Mouse (Mus musculus) erythroblast, embryonic 14.5 days (primary cell): Measurements from ENCODE around the gene 2810408A11Rik. TPM values are rescaled to one million over a fixed set of nuclear protein-coding genes. Genes with fewer than 3 reads are reported as not detected.

Experiments used
- H3K27me3 ChIP-seq: 2 replicates; pipeline ENCODE4 v1.6.1; 2012; ENCODE audit warnings: inconsistent platforms; ENCODE audit not compliant: control insufficient read depth
- H3K36me3 ChIP-seq: 2 replicates; pipeline ENCODE4 v1.6.1; 2012; ENCODE audit warnings: mild to moderate bottlenecking, inconsistent platforms; ENCODE audit not compliant: control insufficient read depth
- H3K4me1 ChIP-seq: 2 replicates; pipeline ENCODE4 v1.6.1; 2012; ENCODE audit warnings: inconsistent platforms; ENCODE audit not compliant: control insufficient read depth
- H3K4me3 ChIP-seq: replicated peaks from 2 replicates; pipeline ENCODE3; 2012; ENCODE audit warnings: moderate library complexity, mild to moderate bottlenecking, inconsistent platforms
- H3K9me3 ChIP-seq: 2 replicates; pipeline ENCODE4 v1.6.1; 2012; ENCODE audit warnings: low read length, inconsistent platforms, mixed read lengths; ENCODE audit not compliant: control insufficient read depth
- GATA1 ChIP-seq: IDR thresholded peaks from 2 replicates; pipeline ENCODE4 v1.6.1; 2012; ENCODE audit warnings: low read length, inconsistent platforms, mixed read lengths
- TAL1 ChIP-seq: IDR thresholded peaks from 3 replicates; pipeline ENCODE4 v1.6.1; 2012; ENCODE audit warnings: low read length, inconsistent platforms, mixed read lengths
- polyA plus RNA-seq: library from polyadenylated mRNA; stranded (reverse); fragments of >175 nt; gene quantifications from 2 replicates; pipeline ENCODE4 v1.2.3, GENCODE M21; 2012

2810408A11Rik gene
- polyA plus RNA-seq, 1 experiment, result 0.14 TPM

GRCm38 (mm10) chr11:69886907-69887635 lies 13.7 kb downstream of the 2810408A11Rik start:
- H3K36me3 ChIP-seq, result no peaks in the 10 kb centered on the region
- H3K4me3 ChIP-seq, result peak overlapping the region; percentile 15
- H3K9me3 ChIP-seq, result no peaks in the 10 kb centered on the region
- no peak for TF ChIP-seq TAL1
- no peak for TF ChIP-seq GATA1
- peaks cover 69% of the 10 kb centered on the region for H3K4me1 ChIP-seq
- peaks cover 2% of the 10 kb centered on the region; the same call in 1 of the 2 replicates for H3K27me3 ChIP-seq

GRCm38 (mm10) chr11:69884663-69885062 lies 16.1 kb downstream of the 2810408A11Rik start:
- H3K4me1 ChIP-seq, result peaks cover 82% of the 10 kb centered on the region
- H3K4me3 ChIP-seq, result no peak overlapping the region
- H3K9me3 ChIP-seq, result no peaks in the 10 kb centered on the region
- H3K27me3 ChIP-seq, result peaks cover 13% of the 10 kb centered on the region
- TF ChIP-seq GATA1 (no peak), TAL1 (no peak)
- H3K36me3 ChIP-seq, result no peaks in the 10 kb centered on the region

GRCm38 (mm10) chr11:69884240-69884639 lies 16.5 kb downstream of the 2810408A11Rik start:
- H3K36me3 ChIP-seq, result no peaks in the 10 kb centered on the region
- TF ChIP-seq TAL1 (no peak), GATA1 (no peak)
- H3K4me3 ChIP-seq, result no peak overlapping the region
- H3K9me3 ChIP-seq, result no peaks in the 10 kb centered on the region
- peaks cover 83% of the 10 kb centered on the region for H3K4me1 ChIP-seq
- H3K27me3 ChIP-seq, result peaks cover 13% of the 10 kb centered on the region

- no peak overlapping the region for H3K4me3 ChIP-seq
- peaks cover 13% of the 10 kb centered on the region for H3K27me3 ChIP-seq
- H3K9me3 ChIP-seq, result no peaks in the 10 kb centered on the region
- H3K4me1 ChIP-seq, result peaks cover 87% of the 10 kb centered on the region
- H3K36me3 ChIP-seq, result no peaks in the 10 kb centered on the region
- TF ChIP-seq TAL1 (no peak), GATA1 (no peak)
These were observed 17.1 kb downstream of the 2810408A11Rik start for GRCm38 (mm10) chr11:69883527-69884151.

- no peaks in the 10 kb centered on the region for H3K36me3 ChIP-seq
- TF ChIP-seq TAL1 (no peak), GATA1 (no peak)
- H3K4me3 ChIP-seq, result no peak overlapping the region
- H3K4me1 ChIP-seq, result peaks cover 91% of the 10 kb centered on the region
- no peaks in the 10 kb centered on the region for H3K9me3 ChIP-seq
- H3K27me3 ChIP-seq, result peaks cover 13% of the 10 kb centered on the region
These were observed 17.7 kb downstream of the 2810408A11Rik start for GRCm38 (mm10) chr11:69883066-69883465.

- TF ChIP-seq GATA1, result no peak
- H3K27me3 ChIP-seq, result peaks cover 13% of the 10 kb centered on the region
- peak overlapping the region; percentile 66 for H3K4me3 ChIP-seq
- no peaks in the 10 kb centered on the region for H3K36me3 ChIP-seq
- peaks cover 91% of the 10 kb centered on the region for H3K4me1 ChIP-seq
- H3K9me3 ChIP-seq, result no peaks in the 10 kb centered on the region
These were observed 18.8 kb downstream of the 2810408A11Rik start for GRCm38 (mm10) chr11:69881787-69882670.

- no peak for TF ChIP-seq GATA1
- no peak for TF ChIP-seq TAL1
- peak within 1 kb of the TSS; percentile 66 for H3K4me3 ChIP-seq
- no peaks in the 10 kb centered on the region for H3K36me3 ChIP-seq
- H3K4me1 ChIP-seq, result peaks cover 91% of the 10 kb centered on the region
- no peaks in the 10 kb centered on the region for H3K9me3 ChIP-seq
- peaks cover 13% of the 10 kb centered on the region for H3K27me3 ChIP-seq
These were observed 19.8 kb downstream of the 2810408A11Rik start, which contains the start of gene Kctd11 for GRCm38 (mm10) chr11:69880853-69881603. Gene Kctd11, minus strand, starts transcription at chr11:69881406.

- Histone ChIP-seq H3K4me3 (peak overlapping the region; percentile 66), H3K27me3 (peaks cover 13% of the 10 kb centered on the region), H3K4me1 (peaks cover 91% of the 10 kb centered on the region), H3K36me3 (no peaks in the 10 kb centered on the region), H3K9me3 (no peaks in the 10 kb centered on the region)
- TF ChIP-seq TAL1, result no peak
- TF ChIP-seq GATA1, result no peak
These were observed 20.3 kb downstream of the 2810408A11Rik start for GRCm38 (mm10) chr11:69880506-69880852.
